Comparison of ENCODE assay signal across 11 mouse cellular contexts in genomic region chr11:85642591-85642990, GRCm38 (mm10).
A peak's percentile ranks its signal among the peaks of the same experiment; 100 is the strongest.
DNase-seq lines count a peak whose midpoint lies in the region; ATAC-seq and TF ChIP-seq lines count a peak whose summit lies in the region.
"Had no signal": no experiment of that assay in that cellular context is flagged by ENCODE, and none has a peak within 500 bp of the region (broad histone marks: within the 10 kb centered on the region; RNA-seq: fewer than 3 reads in every experiment).

No protein-coding gene starts in this region.

- H3K27me3 ChIP-seq in lung, embryonic 14.5 days (ENCODE audit: insufficient read depth, low read length) = no peaks in the 10 kb centered on the region
- H3K27me3 ChIP-seq in embryonic facial prominence, embryonic 14.5 days (replicated peaks; ENCODE audit: control insufficient read depth, insufficient read depth, low read length) = no peaks in the 10 kb centered on the region

- H3K4me1 ChIP-seq in lung, embryonic 14.5 days (ENCODE audit: insufficient read depth) = peaks cover 39% of the 10 kb centered on the region
- H3K4me1 ChIP-seq in embryonic facial prominence, embryonic 14.5 days (ENCODE audit: control insufficient read depth, insufficient read depth, low read length) = peaks cover 43% of the 10 kb centered on the region

- peak overlapping the region; percentile 90 for H3K27ac ChIP-seq in lung, embryonic 14.5 days (ENCODE audit: low read depth)
- peak overlapping the region; percentile 48 for H3K27ac ChIP-seq in embryonic facial prominence, embryonic 14.5 days (replicated peaks; ENCODE audit: low read depth, low read length)

- no peak overlapping the region for H3K9ac ChIP-seq in lung, embryonic 14.5 days
- H3K9ac ChIP-seq in embryonic facial prominence, embryonic 14.5 days (ENCODE audit: low read depth, low read length) = peak overlapping the region; percentile 43; the same call in 1 of the 2 replicates

- no peak overlapping the region for H3K4me3 ChIP-seq in lung, embryonic 14.5 days (ENCODE audit: low read depth, low read length)
- H3K4me3 ChIP-seq in embryonic facial prominence, embryonic 14.5 days (ENCODE audit: low read depth, low read length) = no peak overlapping the region
- H3K4me3 ChIP-seq: erythroblast, embryonic 14.5 days had no signal

- H3K36me3 ChIP-seq in lung, embryonic 14.5 days (ENCODE audit: insufficient read depth) = no peaks in the 10 kb centered on the region
- H3K36me3 ChIP-seq in embryonic facial prominence, embryonic 14.5 days (ENCODE audit: control insufficient read depth, insufficient read depth, low read length) = no peaks in the 10 kb centered on the region

- peak; percentile 73 for DNase-seq in heart, adult 11 months
- DNase-seq in heart, postnatal 10 days = no peak
- peak; percentile 48 for DNase-seq in lung, embryonic 14.5 days
- DNase-seq in lung, postnatal 36 days = no peak
- DNase-seq in embryonic facial prominence, embryonic 14.5 days (ENCODE audit: low spot score) = no peak
- DNase-seq in left cerebral cortex, postnatal 36 days (ENCODE audit: low spot score in 2 of 2) = peak; percentile 62 to 63
- no peak for DNase-seq in Muller cell, postnatal 12 days (ENCODE audit: inconsistent ontology term)
- no peak for DNase-seq in gastrocnemius, postnatal 4 days (ENCODE audit: low spot score in 2 of 2)
- DNase-seq: gastrocnemius, postnatal 36 days; midbrain, embryonic 14.5 days had no signal

- H3K9me3 ChIP-seq in lung, embryonic 14.5 days (ENCODE audit: low read depth, low read length) = no peaks in the 10 kb centered on the region
- no peaks in the 10 kb centered on the region for H3K9me3 ChIP-seq in embryonic facial prominence, embryonic 14.5 days (ENCODE audit: control insufficient read depth, low read length)

- 49% methylated on average over 6 of the region's 6 CpGs for WGBS in lung, embryonic 14.5 days
- WGBS in embryonic facial prominence, embryonic 14.5 days = 58% methylated on average over 6 of the region's 6 CpGs

- no peak for ATAC-seq in lung, embryonic 14.5 days (ENCODE audit: insufficient read depth)
- no peak for ATAC-seq in embryonic facial prominence, embryonic 14.5 days (ENCODE audit: low read depth)

- intact Hi-C loops in heart, postnatal 10 days (cut with DNase I) = no loop called here
- intact Hi-C loops in left cerebral cortex, postnatal 36 days (cut with DNase I) = loop anchor here (10.0 kb wide), 1 partner anchor 112 kb away; no protein-coding TSS in a partner anchor

- TF ChIP-seq CTCF in lung, embryonic 14.5 days (IDR thresholded peaks at IDR 0.05; ENCODE audit: low read depth) = no peak

- no peak overlapping the region for H3K4me2 ChIP-seq in lung, embryonic 14.5 days
- H3K4me2 ChIP-seq in embryonic facial prominence, embryonic 14.5 days (ENCODE audit: low read depth, low read length) = peak overlapping the region; percentile 23; the same call in 1 of the 2 replicates

Comparison
In these comparisons a context has a peak if more than half of its experiments do, and no peak if none do; other contexts are left out.
1. DNase-seq: peak in heart, adult 11 months (single experiment), lung, embryonic 14.5 days (single experiment) and left cerebral cortex, postnatal 36 days (2 of 2); none in heart, postnatal 10 days (0 of 2), lung, postnatal 36 days (single experiment), embryonic facial prominence, embryonic 14.5 days (single experiment), Muller cell, postnatal 12 days (single experiment) and gastrocnemius, postnatal 4 days (0 of 2).